Mouse (Mus musculus) forebrain, postnatal 0 days (tissue): ENCODE data around the gene Sell. TPM values are rescaled to one million over a fixed set of nuclear protein-coding genes. Genes with fewer than 3 reads are reported as not detected.

Experiments used
- ATAC-seq: fragments of 200-750 bp; cut with Nextera tagmentation; 2 replicates; pipeline ENCODE4 v1.8.0; 2017; ENCODE audit warnings: mild to moderate bottlenecking, moderate library complexity
- DNase-seq: peaks from one replicate; pipeline ENCODE4 v3.0.0-alpha.2; 2015
- H3K27ac ChIP-seq: fragments of 300-500 bp; sonication (generic); 2 replicates; pipeline ENCODE4 v1.5.1; 2014; ENCODE audit warnings: low read depth, mild to moderate bottlenecking, antibody characterized with exemption, low read length, moderate library complexity, mixed read lengths
- H3K27me3 ChIP-seq: fragments of 300-500 bp; sonication (generic); 2 replicates; pipeline ENCODE4 v1.6.1; 2014; ENCODE audit warnings: mild to moderate bottlenecking, low read length, mixed read lengths; ENCODE audit not compliant: insufficient read depth
- H3K36me3 ChIP-seq: fragments of 300-500 bp; sonication (generic); 2 replicates; pipeline ENCODE4 v1.6.1; 2014; ENCODE audit warnings: mild to moderate bottlenecking, moderate library complexity; ENCODE audit not compliant: insufficient read depth
- H3K4me1 ChIP-seq: fragments of 300-500 bp; sonication (generic); 2 replicates; pipeline ENCODE4 v1.6.1; 2014; ENCODE audit warnings: antibody characterized with exemption; ENCODE audit not compliant: insufficient read depth
- H3K4me2 ChIP-seq: fragments of 300-500 bp; sonication (generic); 2 replicates; pipeline ENCODE4 v1.6.1; 2014; ENCODE audit warnings: low read depth, mild to moderate bottlenecking, moderate library complexity
- H3K4me3 ChIP-seq: fragments of 300-500 bp; sonication (generic); 2 replicates; pipeline ENCODE4 v1.5.1; 2014; ENCODE audit warnings: low read depth, low read length, mixed read lengths
- H3K9ac ChIP-seq: fragments of 300-500 bp; sonication (generic); 2 replicates; pipeline ENCODE4 v1.6.1; 2014; ENCODE audit warnings: mild to moderate bottlenecking
- H3K9me3 ChIP-seq: fragments of 300-500 bp; sonication (generic); 2 replicates; pipeline ENCODE4 v1.6.1; 2016; ENCODE audit warnings: low read length
- CTCF ChIP-seq: sonication (generic); IDR thresholded peaks from 2 replicates; pipeline ENCODE4 v1.5.1; 2016; ENCODE audit warnings: antibody characterized with exemption, control low read depth, low read depth
- WGBS: fragments of 180-500 bp; shearing (Covaris S2); extraction: QIAGEN DNeasy Blood & Tissue Kit; methylation state at CpG from one replicate; pipeline ENCODE4 v1.1.7; 2014; 5-methylcytosine and 5-hydroxymethylcytosine counted together
- polyA plus RNA-seq: library from polyadenylated mRNA; unstranded; fragments of >200 nt; fragmentation: Nextera tagmentation; extraction: Ambion mirVana; gene quantifications from 2 replicates; pipeline ENCODE4 v1.2.1, GENCODE M21; 2015
- total RNA-seq: library from RNA; depleted of rRNA; stranded (reverse); fragments of >200 nt; gene quantifications from 2 replicates; pipeline ENCODE4 v1.2.3, GENCODE M21; 2014

Sell gene
- total and polyA plus RNA-seq, 2 experiments from 2014 or later: 0.11 to 0.14 TPM

- H3K4me3 ChIP-seq: no peak overlapping the region
- H3K9ac ChIP-seq: no peak overlapping the region
- no peaks in the 10 kb centered on the region for H3K27me3 ChIP-seq
- no peaks in the 10 kb centered on the region for H3K36me3 ChIP-seq
- no peak for TF ChIP-seq CTCF
- no peaks in the 10 kb centered on the region for H3K4me1 ChIP-seq
- DNase-seq (no peak), ATAC-seq (no peak)
- H3K9me3 ChIP-seq: no peaks in the 10 kb centered on the region
- WGBS: 95% methylated on average over 9 of the region's 9 CpGs
- H3K4me2 ChIP-seq: no peak overlapping the region
- H3K27ac ChIP-seq: no peak overlapping the region
Observed at GRCm38 (mm10) chr1:164110591-164111329, 49.0 kb downstream of the Sell start.

- no peaks in the 10 kb centered on the region for H3K36me3 ChIP-seq
- no peak overlapping the region for H3K27ac ChIP-seq
- H3K9me3 ChIP-seq: no peaks in the 10 kb centered on the region
- DNase-seq: no peak
- H3K27me3 ChIP-seq: no peaks in the 10 kb centered on the region
- H3K9ac ChIP-seq: no peak overlapping the region
- no peak for ATAC-seq
- no peaks in the 10 kb centered on the region for H3K4me1 ChIP-seq
- WGBS: 88% methylated on average over 5 of the region's 5 CpGs
- no peak overlapping the region for H3K4me2 ChIP-seq
- no peak overlapping the region for H3K4me3 ChIP-seq
- no peak for TF ChIP-seq CTCF
Observed at GRCm38 (mm10) chr1:164114280-164114679, 52.5 kb downstream of the Sell start.

- Histone ChIP-seq H3K9ac (no peak within 1 kb of the TSS), H3K4me1 (no peaks in the 10 kb centered on the region), H3K27ac (no peak within 1 kb of the TSS), H3K27me3 (no peaks in the 10 kb centered on the region), H3K36me3 (no peaks in the 10 kb centered on the region), H3K9me3 (no peaks in the 10 kb centered on the region), H3K4me3 (no peak within 1 kb of the TSS), H3K4me2 (no peak within 1 kb of the TSS)
- WGBS: 50% methylated on average over 8 of the region's 8 CpGs
- no peak for TF ChIP-seq CTCF
- DNase-seq (no peak), ATAC-seq (no peak)
Observed at GRCm38 (mm10) chr1:164114947-164115493, 53.2 kb downstream of the Sell start, which contains the start of gene Selp. Gene Selp, plus strand, starts transcription at chr1:164115264.

- H3K9me3 ChIP-seq: no peaks in the 10 kb centered on the region
- no peaks in the 10 kb centered on the region for H3K4me1 ChIP-seq
- H3K27me3 ChIP-seq: no peaks in the 10 kb centered on the region
- no peak overlapping the region for H3K27ac ChIP-seq
- DNase-seq: no peak
- H3K4me2 ChIP-seq: no peak overlapping the region
- no peak overlapping the region for H3K4me3 ChIP-seq
- no peaks in the 10 kb centered on the region for H3K36me3 ChIP-seq
- no peak for TF ChIP-seq CTCF
- ATAC-seq: no peak
- no peak overlapping the region for H3K9ac ChIP-seq
- WGBS: 43% methylated on average over 6 of the region's 6 CpGs
Observed at GRCm38 (mm10) chr1:164115647-164116046, 53.9 kb downstream of the Sell start.

- no peaks in the 10 kb centered on the region for H3K9me3 ChIP-seq
- no peak for TF ChIP-seq CTCF
- peak; percentile 17 for DNase-seq
- H3K4me3 ChIP-seq: no peak overlapping the region
- WGBS: 82% methylated on average over 6 of the region's 6 CpGs
- no peaks in the 10 kb centered on the region for H3K36me3 ChIP-seq
- no peak overlapping the region for H3K4me2 ChIP-seq
- no peak overlapping the region for H3K9ac ChIP-seq
- no peak for ATAC-seq
- no peaks in the 10 kb centered on the region for H3K4me1 ChIP-seq
- no peak overlapping the region for H3K27ac ChIP-seq
- no peaks in the 10 kb centered on the region for H3K27me3 ChIP-seq
Observed at GRCm38 (mm10) chr1:164117869-164118268, 56.1 kb downstream of the Sell start.

GRCm38 (mm10) chr1:164119892-164120776, 58.4 kb downstream of the Sell start:
- no peaks in the 10 kb centered on the region for H3K4me1 ChIP-seq
- no peak overlapping the region for H3K27ac ChIP-seq
- no peak overlapping the region for H3K4me3 ChIP-seq
- no peak overlapping the region for H3K4me2 ChIP-seq
- DNase-seq (no peak), ATAC-seq (no peak)
- H3K36me3 ChIP-seq: no peaks in the 10 kb centered on the region
- no peaks in the 10 kb centered on the region for H3K9me3 ChIP-seq
- 89% methylated on average over 3 of the region's 3 CpGs for WGBS
- no peaks in the 10 kb centered on the region for H3K27me3 ChIP-seq
- H3K9ac ChIP-seq: no peak overlapping the region
- no peak for TF ChIP-seq CTCF

- no peaks in the 10 kb centered on the region for H3K36me3 ChIP-seq
- ATAC-seq (no peak), DNase-seq (no peak)
- H3K27ac ChIP-seq: no peak overlapping the region
- no peak overlapping the region for H3K9ac ChIP-seq
- TF ChIP-seq CTCF: no peak
- WGBS: 94% methylated on average over 3 of the region's 3 CpGs
- no peaks in the 10 kb centered on the region for H3K27me3 ChIP-seq
- H3K4me2 ChIP-seq: no peak overlapping the region
- no peaks in the 10 kb centered on the region for H3K4me1 ChIP-seq
- H3K9me3 ChIP-seq: no peaks in the 10 kb centered on the region
- H3K4me3 ChIP-seq: no peak overlapping the region
Observed at GRCm38 (mm10) chr1:164120777-164121158, 59.0 kb downstream of the Sell start.
